Mouse (Mus musculus) A20 (cell line): ENCODE data around the gene Gm28042.

Experiments
- DNase-seq: peaks from one replicate; pipeline ENCODE4 v3.0.0-alpha.2; 2011; ENCODE audit warnings: low read depth, low spot score

The Gm28042 gene

DNA sequence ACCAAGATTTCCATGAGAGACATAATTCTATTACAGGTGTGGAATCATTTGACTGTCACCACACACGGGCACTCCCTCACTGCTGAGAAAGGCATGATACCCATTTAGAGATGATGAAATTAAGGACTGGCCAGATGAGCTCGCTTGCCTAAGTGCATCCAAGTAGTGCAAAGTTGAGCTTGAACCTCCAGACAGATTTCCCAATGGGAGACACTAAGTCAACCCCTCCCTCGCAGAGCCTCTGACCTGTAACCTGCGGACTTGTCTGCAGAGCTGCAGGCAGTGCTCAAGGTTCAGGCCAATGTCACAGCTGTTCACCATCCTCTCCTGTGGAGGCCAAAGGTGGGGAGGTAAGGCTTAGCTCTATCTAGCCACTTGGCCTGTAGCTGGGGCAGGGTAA lies 31.5 kb downstream of the Gm28042 start:
- DNase-seq: no peak

- no peak for DNase-seq
Measured at GRCm38 (mm10) chr2:120059466-120059865, 32.2 kb downstream of the Gm28042 start.

- no peak for DNase-seq
Measured at GRCm38 (mm10) chr2:120060190-120060589, 32.9 kb downstream of the Gm28042 start.

- DNase-seq: no peak
Measured at GRCm38 (mm10) chr2:120060651-120061050, 33.4 kb downstream of the Gm28042 start.

GRCm38 (mm10) chr2:120062248-120062647 lies 35.0 kb downstream of the Gm28042 start:
- DNase-seq: no peak

GRCm38 (mm10) chr2:120064639-120065038 lies 37.3 kb downstream of the Gm28042 start:
- no peak for DNase-seq

DNA sequence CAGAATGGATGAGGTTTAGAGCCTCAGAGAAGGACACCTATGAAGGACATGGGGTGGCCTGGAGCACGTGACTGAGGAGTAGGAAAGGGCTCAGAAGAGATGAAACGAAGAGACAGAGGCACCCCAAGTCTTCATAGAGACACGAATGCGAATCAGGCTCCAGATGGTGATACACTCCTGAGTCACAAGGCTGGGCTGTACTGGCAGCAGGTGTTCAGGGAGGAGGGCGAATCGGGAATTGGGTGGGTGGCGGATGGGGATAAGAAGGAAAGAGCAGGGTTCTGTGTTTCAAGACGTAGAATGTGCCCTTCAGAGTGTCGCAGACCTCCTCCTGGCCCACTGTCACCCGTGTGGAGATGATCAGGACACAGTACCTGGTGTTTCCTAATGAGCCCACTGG lies 38.0 kb downstream of the Gm28042 start:
- DNase-seq: no peak

DNA sequence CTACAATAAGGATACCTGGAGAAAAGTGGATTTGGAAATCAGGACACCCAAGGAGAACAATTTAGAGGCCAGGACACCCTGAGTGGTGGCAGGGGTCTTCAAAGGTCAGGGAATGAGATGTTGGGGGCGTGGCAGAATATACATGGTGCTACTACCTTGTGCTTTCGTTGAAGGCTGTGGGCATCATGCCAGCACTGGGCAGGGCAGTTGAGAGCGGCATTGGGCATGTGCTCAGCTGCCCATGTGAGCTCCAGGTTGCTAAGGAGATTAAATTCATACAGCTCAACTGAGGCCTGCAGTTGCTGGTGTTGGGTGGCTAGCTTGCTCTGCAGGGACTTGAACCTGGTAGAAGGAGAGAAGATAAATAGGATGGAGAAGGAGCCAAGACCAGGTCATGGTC lies 38.9 kb downstream of the Gm28042 start:
- DNase-seq: no peak

GRCm38 (mm10) chr2:120068555-120069465 lies 41.5 kb downstream of the Gm28042 start:
- peak; percentile 39 for DNase-seq

DNA sequence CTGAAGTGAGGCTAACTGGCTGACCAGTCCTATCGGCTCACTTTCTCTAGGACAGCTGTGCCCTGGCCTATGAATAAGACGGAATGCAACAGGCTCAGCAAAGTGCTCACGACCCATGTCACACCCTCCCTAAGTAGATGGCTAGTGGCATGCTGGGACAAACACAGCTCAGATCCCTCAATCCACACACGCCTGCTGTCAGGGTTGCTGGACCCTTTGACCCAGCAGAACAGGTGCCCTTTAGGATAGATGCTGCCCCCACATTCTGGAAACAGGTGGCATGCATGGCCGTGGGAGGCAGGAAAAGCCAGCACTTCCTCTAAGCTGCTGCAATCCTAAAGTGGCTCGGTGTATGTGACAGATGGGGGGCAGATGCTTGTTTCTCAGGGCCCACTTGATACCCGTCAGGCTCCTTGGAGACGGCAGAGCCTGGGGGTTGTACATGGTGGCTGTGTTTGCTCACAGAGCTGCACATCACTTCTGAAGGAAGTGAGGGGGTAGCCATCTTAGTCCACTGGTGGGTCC lies 42.2 kb downstream of the Gm28042 start:
- no peak for DNase-seq

DNA sequence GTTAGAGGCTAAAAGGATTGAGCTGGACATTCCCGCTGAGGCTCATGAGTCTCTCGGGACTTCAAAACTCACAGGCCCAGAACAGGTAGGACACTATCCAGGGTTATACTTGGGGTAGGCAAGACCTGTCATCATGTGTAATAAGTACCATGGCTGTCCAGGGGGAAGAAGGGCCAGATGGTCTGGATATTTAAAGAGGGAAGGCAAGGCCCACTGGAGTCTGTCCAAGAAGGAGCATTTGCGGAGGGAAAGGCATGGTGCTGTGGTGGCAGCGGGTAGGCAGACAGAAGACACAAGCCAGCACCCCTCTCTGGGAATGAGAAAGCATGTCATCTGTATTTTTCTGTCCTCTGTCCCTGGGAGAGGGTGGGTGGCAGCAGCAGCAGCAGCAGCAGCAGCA lies 46.8 kb downstream of the Gm28042 start:
- DNase-seq: no peak

DNA sequence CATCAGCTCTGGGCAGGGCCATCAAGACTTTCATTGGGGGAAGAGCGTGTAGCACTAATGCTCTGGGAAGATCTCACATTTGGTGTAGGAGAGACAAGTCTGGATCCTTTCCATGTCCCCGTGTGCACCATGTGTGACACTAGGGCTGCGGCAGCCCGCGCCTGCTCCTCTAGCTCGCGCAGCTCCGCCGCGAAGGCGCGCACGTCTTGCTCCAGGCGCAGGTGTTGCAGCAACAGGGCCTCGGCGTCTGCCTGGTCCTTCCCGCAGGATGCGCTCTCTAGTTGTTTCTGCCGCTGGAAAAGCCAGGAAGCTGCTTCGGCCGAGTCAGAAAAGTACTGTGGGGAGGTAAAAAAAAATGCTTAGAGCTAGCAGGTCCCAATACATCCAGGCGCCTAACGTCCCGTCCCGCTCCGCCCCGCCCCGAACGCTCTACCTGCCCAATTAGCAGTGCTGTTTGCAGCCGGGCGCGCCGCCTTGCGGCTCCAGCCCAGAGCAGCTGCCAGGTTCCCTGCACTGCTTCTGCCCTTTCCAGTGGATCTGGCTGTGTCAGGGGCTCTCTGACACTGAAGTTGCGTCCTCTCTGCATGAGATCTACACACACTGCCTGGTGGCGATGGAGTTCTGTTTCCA lies 48.9 kb downstream of the Gm28042 start:
- DNase-seq: no peak

DNA sequence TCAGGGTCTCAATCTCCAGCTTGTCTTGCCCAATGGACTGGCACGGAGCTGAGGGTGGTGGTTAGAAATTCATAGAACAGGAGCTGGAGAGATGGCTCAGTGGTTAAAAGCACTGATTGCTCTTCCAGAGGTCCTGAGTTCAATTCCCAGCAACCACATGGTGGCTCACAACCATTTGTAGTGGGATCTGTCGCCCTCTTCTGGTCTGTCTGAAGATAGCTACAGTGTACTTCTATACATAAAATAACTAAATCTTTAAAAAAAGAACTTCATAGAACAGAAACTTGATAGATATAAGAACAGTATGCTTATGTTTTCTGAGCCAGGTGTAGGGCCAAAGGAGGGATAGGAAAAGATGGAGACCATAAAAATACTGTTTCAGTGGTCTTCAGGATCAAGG lies 55.1 kb downstream of the Gm28042 start:
- no peak for DNase-seq

GRCm38 (mm10) chr2:120084593-120085361 lies 57.5 kb downstream of the Gm28042 start:
- peak; percentile 59 for DNase-seq

- DNase-seq: no peak
Measured at GRCm38 (mm10) chr2:120086038-120086437, 58.7 kb downstream of the Gm28042 start.

DNA sequence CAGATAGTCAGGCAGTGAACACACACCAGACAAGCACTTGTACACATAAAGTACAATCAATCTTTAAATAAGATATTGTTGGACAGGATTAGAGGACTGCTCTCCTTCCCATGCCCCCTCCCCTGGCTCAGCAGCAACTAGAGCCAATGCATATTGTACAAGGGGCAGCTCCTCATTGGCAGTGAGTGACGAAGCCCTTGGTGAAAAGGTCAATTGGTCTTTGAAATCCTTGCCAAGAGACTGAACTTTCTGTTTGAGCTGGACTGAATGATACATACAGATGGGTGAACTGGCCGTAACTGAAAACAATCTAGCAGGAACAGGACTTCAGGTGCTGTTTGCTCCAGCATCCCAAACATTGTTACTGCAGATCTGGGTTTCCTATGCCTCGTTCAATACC lies 60.1 kb downstream of the Gm28042 start:
- DNase-seq: no peak

- DNase-seq: no peak
Measured at GRCm38 (mm10) chr2:120087897-120088296, 60.6 kb downstream of the Gm28042 start.

- no peak for DNase-seq
Measured at GRCm38 (mm10) chr2:120090979-120091378, 63.7 kb downstream of the Gm28042 start.
